Mouse (Mus musculus) T-helper 1 cell (primary cell): ENCODE results near the gene Gm27029.
"Not testable (repeated sequence)": the region's sequence is repeated elsewhere in the genome, so short reads cannot be mapped to it uniquely, and the experiment has no call there.

Source experiments
- in situ Hi-C: fragments of 300-600 bp; cut with MboI, MseI; formaldehyde crosslinking; loops from one replicate; pipeline ENCODE4 v1.15.1; 2025; ENCODE audit warnings: high pct_unique_total_duplicates

Gene Gm27029

DNA sequence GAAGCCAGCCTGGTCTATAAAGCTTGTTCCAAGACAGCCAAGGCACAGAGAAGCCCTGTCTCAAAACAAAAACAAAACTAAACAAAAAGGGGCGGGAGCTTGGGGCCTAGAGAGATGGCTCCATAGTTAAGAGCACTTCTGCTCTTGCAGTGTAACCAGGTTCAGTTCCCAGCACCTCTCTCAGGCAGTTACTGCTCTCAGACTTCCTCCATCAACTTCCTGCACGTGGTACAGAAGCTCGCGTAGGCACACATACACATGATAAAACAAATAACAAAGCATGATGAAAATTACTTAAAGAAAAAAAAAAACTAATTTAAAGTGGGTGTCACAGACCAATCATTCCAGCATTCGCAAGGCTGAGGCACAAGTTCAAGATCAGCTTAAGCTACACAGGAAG is 4.4 kb downstream of the Gm27029 start:
- in situ Hi-C loops: no loop called here

DNA sequence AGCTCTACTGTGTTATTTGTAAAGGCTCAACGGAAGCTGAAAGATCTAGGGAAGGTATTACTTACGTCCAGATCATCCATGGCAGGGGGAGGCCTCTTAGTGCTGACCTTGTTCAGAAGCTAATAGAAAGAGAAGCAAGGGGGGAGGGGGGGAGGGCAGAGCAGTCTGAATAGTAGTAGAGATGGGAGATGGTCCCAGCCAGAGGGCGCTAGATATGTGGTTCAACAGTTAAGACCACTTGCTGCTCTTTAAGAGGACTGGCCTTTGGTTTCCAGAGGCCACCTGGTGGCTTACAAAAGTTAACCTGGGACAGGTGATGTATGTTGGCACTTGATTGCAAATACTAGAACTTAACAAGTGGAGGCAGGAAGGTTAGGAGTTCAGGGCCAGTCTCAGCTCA is 5.0 kb downstream of the Gm27029 start:
- in situ Hi-C loops: no loop called here

DNA sequence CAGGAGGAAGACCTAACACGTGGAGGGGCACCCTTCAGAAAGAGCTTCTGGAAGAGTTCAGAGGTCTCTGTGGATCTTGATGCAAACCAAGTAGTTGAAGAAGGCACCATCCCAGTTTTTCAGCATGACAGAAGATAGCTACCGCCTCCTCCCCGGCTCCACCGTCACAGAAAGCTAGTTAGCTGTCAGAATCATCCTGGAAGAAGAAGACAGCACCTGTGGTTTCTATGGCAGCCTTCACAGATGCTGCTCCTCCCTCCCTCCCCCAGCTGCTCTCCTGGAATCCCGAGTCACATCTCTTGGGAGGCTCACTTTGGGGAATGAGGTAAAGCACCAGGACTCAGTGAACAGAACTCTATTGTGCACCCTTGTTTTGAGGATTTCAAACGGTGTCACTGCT is 5.6 kb downstream of the Gm27029 start:
- in situ Hi-C loops: no loop called here

DNA sequence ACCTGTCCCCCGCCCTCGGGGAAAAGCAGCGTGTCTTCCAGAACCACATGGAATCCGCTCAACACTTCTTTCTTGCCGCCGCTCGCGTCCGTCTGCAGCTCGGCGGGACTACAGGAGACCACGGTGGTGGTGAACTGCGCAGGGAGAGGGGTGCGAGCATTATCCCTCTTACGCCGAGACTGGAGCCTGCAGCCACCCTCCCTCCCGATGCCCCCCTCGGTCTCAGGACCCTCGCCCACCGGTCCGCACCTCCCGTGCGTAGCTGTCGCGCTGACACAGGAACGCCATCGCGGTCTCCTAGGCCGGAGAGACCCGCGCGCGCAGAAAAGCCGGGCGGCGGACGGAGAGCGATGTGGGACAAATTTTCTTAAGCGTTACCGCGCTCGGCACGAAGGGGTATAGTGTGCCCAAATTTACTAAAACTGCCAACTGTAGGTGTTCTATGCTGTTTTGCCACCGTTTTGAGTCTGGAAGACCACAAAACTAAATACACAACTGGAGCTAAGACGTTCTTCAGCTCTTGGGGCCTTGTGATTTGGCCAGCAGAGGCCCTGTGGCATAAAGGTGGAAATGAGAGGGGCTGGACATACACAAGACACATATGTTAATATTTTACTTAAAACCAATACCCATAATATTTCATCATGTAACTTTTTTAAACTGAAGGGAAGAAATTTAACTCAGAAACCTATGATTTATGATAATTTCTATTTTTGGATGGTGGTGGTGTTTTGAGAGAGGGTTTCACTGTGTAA is 7.3 kb downstream of the Gm27029 start, which contains the start of gene Aarsd1:
Gene Aarsd1 (minus strand): TSS at position 515 of the 755 bp plus-strand sequence.
- in situ Hi-C loops: no loop called here

DNA sequence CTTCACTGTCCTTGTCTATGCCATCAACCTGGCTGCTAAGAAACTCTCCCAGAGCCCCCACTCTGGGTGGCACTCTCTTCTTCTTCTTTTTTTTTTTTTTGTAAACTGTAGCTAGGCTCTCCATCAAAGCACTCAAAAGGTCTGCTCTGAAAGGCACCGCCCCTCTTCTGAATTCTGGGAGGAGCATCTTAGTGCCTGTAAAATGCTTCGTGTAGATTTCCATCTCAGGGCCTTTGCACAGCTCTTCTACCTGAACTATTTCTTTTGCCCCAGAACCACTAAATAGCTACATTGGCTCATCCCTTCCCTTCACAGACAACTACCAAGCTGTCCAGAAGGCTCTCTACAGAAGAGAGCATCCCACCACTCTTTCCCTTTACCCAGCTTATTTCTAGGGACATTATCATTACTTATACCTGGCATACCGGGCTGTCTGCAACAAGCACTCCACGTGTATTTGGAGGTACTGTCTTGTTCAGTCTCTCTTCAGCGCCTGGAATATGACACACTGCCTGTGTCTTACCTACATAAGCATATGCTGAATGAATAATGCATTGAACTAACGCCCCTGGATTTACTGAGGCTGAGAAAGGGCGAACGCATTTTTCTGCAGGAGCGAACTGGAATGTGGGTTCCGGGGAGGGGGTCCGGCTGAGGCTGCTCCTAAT is 8.0 kb downstream of the Gm27029 start:
- in situ Hi-C loops: no loop called here

DNA sequence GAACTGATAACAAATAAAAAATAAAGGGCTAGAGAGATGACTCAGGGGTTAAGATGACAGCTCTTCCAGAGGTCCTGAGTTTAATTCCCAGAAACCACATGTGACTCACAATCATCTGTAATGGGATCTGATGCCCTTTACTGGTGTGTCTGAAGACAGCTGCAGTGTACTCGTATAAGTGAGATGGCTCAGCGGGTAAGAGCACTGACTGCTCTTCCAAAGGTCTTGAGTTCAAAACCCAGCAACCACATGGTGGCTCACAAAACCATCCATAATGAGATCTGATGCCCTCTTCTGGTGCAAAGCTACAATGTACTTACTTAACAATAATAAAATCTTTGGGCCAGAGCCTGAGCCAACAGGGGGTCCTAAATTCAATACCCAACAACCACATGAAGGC is 9.3 kb downstream of the Gm27029 start:
- in situ Hi-C loops: no loop called here

DNA sequence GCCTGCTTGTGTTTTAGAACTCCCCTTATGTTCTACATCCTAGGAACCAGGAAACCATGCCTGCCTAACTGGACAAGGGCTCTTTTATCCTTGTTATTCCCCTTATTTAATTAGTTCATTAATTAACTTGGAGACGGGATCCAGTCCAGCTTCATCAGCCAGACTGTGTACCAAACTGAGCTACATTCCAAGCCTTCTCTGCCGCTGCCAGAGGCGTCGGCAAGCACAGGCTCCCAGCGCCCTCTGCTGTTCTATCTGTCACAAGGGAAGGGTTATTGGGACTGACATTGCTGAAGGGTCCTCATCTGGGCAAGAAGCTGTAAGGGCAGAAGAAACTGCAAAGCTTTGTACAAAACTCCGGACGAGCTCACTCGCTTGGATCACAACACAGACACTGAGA is 29.5 kb downstream of the Gm27029 start:
- in situ Hi-C loops: loop anchor here (5.0 kb wide), 1 partner anchor 63 kb away; the partner anchor contains the start of gene Aoc3

DNA sequence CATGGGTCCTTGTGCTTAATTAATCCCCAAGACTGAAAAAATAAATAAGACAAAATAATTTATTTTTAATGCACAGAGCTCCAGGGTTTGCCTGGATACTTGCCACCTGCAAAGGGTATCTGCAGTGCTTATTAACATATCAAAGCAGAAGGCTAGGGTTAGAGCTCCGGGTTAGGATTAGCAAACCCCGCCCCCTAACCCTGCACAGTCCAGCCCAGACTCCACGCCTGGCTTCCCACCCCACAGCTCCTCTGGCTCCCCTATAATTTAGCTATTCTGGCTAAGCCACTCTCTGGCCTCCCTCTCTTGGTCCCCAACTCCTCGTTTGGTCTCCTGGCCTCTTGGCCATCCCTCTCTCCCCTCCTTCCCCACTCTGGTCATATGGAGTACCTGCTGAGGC is 42.8 kb downstream of the Gm27029 start:
- in situ Hi-C loops: loop anchor here (10.0 kb wide), 1 partner anchor 1127 kb away; no protein-coding TSS in a partner anchor

DNA sequence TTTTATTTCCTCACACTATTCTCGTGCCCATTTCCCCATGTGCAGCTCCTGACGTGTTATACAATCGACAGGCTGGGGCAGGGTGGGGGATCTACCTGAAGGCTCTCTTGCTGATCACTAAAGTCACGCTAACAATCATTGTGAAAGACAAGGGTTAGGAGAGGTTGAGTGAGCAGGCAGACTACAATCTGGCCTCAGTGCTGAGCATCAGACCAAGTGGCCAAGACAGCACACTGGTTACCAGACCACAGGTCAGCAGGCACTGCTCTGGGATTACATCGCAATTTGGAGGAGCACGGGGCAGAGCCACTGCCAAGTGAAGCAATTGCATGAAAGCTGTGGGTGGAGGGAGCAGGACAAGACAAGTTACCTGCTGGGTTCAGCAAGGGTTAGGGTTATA is 45.7 kb downstream of the Gm27029 start:
- in situ Hi-C loops: no loop called here

DNA sequence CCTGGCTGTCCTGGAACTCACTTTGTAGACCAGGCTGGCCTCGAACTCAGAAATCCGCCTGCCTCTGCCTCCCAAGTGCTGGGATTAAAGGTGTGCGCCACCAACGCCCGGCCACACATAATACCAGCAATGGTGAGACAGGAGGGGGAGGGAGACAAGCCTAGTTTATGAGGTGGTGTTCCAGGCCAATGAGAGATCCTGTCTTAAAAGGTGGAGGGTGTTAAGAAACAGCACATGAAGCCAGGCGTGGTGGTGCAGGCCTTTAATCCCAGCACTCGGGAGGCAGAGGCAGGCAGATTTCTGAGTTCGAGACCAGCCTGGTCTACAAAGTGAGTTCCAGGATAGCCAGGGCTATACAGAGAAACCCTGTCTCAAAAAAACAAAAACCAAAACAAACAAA is 46.4 kb downstream of the Gm27029 start:
- in situ Hi-C loops: not testable (repeated sequence)

DNA sequence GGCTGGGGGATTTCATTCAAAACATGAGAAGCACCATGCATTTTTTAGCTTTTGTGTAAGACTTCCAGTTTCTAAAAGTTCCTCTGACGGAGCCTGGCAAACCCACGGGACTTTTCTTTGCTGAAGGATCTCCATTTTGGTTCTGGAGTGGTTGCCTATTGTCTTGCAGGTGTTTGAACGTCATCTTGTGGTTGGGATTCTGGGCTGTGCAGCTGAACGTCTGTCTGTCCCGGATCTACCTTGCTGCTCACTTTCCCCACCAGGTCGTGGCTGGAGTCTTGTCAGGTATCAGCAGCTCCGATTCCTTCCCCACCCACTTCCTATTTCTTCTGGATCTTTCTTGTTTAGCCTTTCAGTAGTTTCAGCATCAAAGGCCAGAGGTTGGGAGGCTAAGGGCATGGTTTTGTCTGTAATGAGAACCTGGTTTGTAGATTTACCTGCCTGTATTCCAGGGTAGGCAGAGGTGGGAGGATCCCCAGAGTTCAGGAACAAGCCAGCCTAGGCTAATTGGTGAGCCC is 50.1 kb downstream of the Gm27029 start:
- in situ Hi-C loops: no loop called here

DNA sequence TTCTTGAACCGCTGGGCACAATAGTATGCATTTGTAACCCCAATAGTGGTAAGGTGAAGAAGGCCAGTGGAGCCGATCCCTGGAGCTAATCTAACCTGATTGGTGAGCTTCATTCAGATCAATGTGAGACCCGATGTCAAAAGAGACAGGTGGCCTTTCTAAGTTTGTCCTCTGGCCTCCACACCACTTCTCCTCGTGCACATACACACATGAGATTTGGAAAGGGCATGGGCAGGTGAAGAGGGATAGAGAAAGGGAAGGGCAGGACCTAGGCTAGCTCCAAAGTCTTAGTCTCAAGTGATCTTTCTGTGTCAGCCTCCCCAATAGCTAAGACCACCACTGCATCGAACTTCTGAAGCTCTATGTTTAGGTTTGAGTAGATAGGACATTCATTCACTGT is 54.5 kb downstream of the Gm27029 start:
- in situ Hi-C loops: no loop called here

DNA sequence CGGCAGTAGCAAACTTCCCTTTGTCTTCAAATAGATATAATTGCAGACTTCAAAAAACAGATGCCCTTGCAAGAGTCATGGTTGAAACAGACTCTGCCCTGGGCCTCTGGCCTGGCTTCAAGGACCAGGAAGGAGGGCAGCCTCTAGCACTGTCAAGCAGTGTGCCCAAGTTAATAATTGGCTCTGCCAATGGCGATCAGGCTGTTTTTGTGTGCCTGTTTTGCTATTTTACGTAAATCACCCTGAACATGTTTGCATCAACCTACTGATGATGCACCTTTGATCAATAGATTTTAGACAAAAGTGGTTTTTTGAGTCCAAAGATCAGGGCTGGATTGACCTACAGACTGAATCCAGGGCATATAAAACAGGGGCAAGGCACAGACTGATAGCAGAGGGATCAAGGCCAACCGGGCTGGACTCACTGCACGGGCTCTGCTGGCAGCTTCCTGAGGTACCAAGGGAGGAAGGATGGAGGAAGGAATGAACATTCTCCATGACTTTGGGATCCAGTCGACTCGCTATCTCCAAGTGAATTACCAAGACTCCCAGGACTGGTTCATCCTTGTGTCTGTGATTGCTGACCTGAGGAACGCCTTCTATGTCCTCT is 57.2 kb downstream of the Gm27029 start, which contains the start of gene G6pc:
Gene G6pc (plus strand): TSS at position 236 of the 610 bp plus-strand sequence.
- in situ Hi-C loops: no loop called here

DNA sequence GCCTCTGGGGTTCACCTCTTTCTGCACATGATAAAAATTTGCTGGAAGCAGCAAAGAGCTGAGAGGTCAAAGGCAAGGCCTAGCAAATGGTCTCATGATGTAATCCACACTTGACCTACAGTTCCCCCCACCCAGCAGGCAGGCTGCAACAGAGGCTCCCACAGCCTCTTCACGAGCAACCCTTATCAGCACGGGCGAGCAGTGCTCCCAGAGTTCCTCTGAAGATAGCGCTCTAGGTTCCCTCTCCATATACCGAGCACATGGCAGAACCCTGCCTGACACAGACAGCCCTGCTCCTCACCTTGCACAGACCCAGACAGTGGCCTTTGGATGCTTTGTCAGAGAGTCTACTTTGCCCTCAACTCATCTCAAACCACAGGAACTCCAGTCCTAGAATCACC is 60.1 kb downstream of the Gm27029 start:
- in situ Hi-C loops: no loop called here

DNA sequence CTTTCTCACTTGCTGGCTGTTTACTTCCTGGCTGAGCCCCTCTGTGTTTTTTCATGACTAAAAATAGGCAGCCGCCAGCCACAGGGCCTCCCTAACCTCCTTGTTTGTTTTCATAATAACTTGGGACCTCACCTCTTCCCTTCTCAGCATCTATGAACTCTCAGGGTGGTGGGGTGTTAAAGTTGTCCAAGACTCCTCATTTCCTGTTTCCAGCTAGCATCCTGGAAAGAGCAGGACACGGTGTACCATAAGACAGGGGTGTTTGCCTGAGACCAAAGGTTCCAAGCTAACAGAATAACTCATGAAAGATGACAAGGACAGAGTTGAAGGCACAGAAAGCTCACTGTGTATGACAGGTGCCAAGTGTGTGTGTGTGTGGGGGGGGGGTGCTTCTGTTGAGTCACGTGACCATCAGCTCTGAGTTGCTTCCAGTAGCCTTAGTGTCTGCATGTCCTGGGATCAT is 63.9 kb downstream of the Gm27029 start:
- in situ Hi-C loops: no loop called here

DNA sequence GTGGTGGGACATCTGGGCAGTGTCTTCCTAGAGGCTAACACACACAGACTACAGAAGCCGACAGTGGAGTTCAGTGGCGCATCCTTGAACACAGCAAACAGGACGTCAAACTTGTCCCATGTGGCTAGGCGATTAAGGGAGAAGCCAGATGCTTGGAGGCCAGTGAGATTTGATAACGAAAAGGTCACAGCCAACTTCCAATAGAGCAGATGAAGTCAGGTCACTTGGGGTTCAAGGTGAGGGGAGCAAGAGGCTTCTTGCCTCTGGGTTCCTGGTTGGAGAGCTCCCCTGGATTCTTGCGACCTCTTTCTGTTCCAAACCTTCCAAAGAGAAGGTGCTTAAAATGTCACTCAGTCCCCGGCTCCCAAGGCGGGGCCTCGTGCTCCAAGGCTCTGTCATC is 64.8 kb downstream of the Gm27029 start:
- in situ Hi-C loops: no loop called here

DNA sequence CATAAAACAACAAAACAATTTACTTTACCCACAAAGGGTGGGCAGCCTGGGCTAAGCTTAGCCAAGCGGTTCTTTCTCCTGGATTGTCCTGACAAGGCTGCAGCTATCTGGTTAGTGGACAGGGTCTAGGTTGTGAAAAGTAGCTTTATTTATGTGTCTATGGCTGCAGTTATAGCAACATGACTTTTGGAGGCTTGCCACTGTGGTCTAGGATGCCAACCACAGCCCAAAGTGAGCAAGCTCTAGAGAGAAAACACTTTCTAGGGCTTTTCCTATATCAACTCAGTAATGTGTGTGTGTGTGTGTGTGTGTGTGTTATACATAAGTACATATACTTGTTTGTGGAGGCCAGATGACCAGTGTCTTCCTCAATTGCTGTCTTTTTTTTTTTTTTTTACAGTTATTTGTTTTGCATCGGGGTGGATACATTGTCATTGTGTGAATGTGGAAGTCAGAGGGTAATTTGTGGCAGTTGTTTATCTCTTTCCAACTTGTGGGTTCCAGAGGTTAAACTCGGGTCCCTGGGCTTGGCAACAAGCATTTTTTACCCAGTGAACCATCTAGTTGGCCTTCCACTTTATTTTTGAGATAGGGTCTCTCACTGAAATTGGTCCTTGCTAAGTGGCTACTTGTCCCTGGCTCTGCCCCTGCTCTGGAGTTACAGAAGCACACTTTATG is 67.0 kb downstream of the Gm27029 start:
- in situ Hi-C loops: no loop called here
